Mouse (Mus musculus) MEL (cell line): ENCODE data around the gene Itpka. TPM values are rescaled to one million over a fixed set of nuclear protein-coding genes. Genes with fewer than 3 reads are reported as not detected.

Source experiments
- DNase-seq: peaks from one replicate; pipeline ENCODE4 v3.0.0; 2011; ENCODE audit warnings: low read depth, low spot score
- H3K27ac ChIP-seq: 2 replicates; pipeline ENCODE4 v1.5.1; 2012; ENCODE audit warnings: low read depth, mild to moderate bottlenecking, control low read depth, low read length, moderate library complexity; ENCODE audit not compliant: control insufficient read depth
- H3K27me3 ChIP-seq, 2 experiments: fragments of 150-350 bp in 1 of 2; sonication (generic) in 1 of 2; 2 replicates each; pipeline ENCODE4 v1.6.1; 2012; ENCODE audit warnings: low read length in 2 of 2, mild to moderate bottlenecking in 2 of 2, improper control_type of control experiment in 1 of 2, moderate library complexity in 1 of 2; ENCODE audit not compliant: insufficient read depth in 2 of 2, control insufficient read depth in 1 of 2
- H3K36me3 ChIP-seq, 2 experiments: 2 replicates each; pipeline ENCODE4 v1.6.1; 2012 to 2014; ENCODE audit warnings: low read length in 2 of 2, improper control_type of control experiment in 1 of 2, inconsistent platforms in 1 of 2, mild to moderate bottlenecking in 1 of 2; ENCODE audit not compliant: insufficient read depth in 2 of 2, control insufficient read depth in 1 of 2
- H3K4me1 ChIP-seq, 2 experiments: fragments of 150-350 bp in 1 of 2; sonication (generic) in 1 of 2; 2 replicates each; pipeline ENCODE4 v1.6.1; 2012; ENCODE audit warnings: low read length in 2 of 2, improper control_type of control experiment in 1 of 2, mild to moderate bottlenecking in 1 of 2; ENCODE audit not compliant: insufficient read depth in 2 of 2, control insufficient read depth in 1 of 2
- H3K4me3 ChIP-seq, 2 experiments: fragments of 150-350 bp in 1 of 2; sonication (generic) in 1 of 2; 2 replicates each; pipeline ENCODE4 v1.5.1; 2012; ENCODE audit warnings: low read depth in 2 of 2, low read length in 2 of 2, mild to moderate bottlenecking in 2 of 2, moderate library complexity in 2 of 2, control low read depth in 1 of 2, improper control_type of control experiment in 1 of 2; ENCODE audit not compliant: control insufficient read depth in 1 of 2, insufficient read depth in 1 of 2
- H3K79me2 ChIP-seq: 2 replicates; pipeline ENCODE4 v1.6.1; 2012; ENCODE audit warnings: mild to moderate bottlenecking, low read length, moderate library complexity; ENCODE audit not compliant: control insufficient read depth, poor library complexity, insufficient read depth
- H3K9ac ChIP-seq: 2 replicates; pipeline ENCODE4 v1.6.1; 2012; ENCODE audit warnings: low read depth, mild to moderate bottlenecking, control low read depth, low read length, moderate library complexity; ENCODE audit not compliant: control insufficient read depth, poor library complexity, severe bottlenecking
- H3K9me3 ChIP-seq: fragments of 150-350 bp; sonication (generic); replicated peaks from 2 replicates; pipeline ENCODE4 v1.6.1; 2012; ENCODE audit warnings: mild to moderate bottlenecking, low read length, improper control_type of control experiment, moderate library complexity; ENCODE audit not compliant: insufficient read depth
- BHLHE40 ChIP-seq: IDR thresholded peaks from 2 replicates; pipeline ENCODE4 v1.6.1; 2012; ENCODE audit warnings: low read depth, mild to moderate bottlenecking, inconsistent platforms, low read length, improper control_type of control experiment, borderline replicate concordance
- CHD1 ChIP-seq: IDR thresholded peaks from 2 replicates; pipeline ENCODE4 v1.6.1; 2012; ENCODE audit warnings: low read depth, mild to moderate bottlenecking, inconsistent platforms, low read length, improper control_type of control experiment
- CHD2 ChIP-seq: IDR thresholded peaks from 2 replicates; pipeline ENCODE4 v1.6.1; 2011; ENCODE audit warnings: low read length, improper control_type of control experiment
- CTCF ChIP-seq, 3 experiments: IDR thresholded peaks in 2 of 3; conservative IDR thresholded peaks in 1 of 3; 2 replicates each; pipeline ENCODE4 v1.5.1; 2011 to 2012; ENCODE audit warnings: low read length in 3 of 3, low read depth in 2 of 3, mild to moderate bottlenecking in 2 of 3, improper control_type of control experiment in 1 of 3, inconsistent platforms in 1 of 3, mixed read lengths in 1 of 3, moderate library complexity in 1 of 3; ENCODE audit not compliant: control insufficient read depth in 1 of 3, insufficient read depth in 1 of 3, poor library complexity in 1 of 3, severe bottlenecking in 1 of 3
- EP300 ChIP-seq, 2 experiments: IDR thresholded peaks; 2 replicates each; pipeline ENCODE4 v1.6.1; 2011; ENCODE audit warnings: improper control_type of control experiment in 2 of 2, low read length in 2 of 2, low read depth in 1 of 2, mild to moderate bottlenecking in 1 of 2
- ETS1 ChIP-seq: IDR thresholded peaks from 2 replicates; pipeline ENCODE4 v1.6.1; 2012; ENCODE audit warnings: low read depth, mild to moderate bottlenecking, inconsistent platforms, low read length, improper control_type of control experiment, moderate library complexity
- GABPA ChIP-seq: IDR thresholded peaks from 2 replicates; pipeline ENCODE4 v1.6.1; 2012; ENCODE audit warnings: low read depth, mild to moderate bottlenecking, inconsistent platforms, low read length, improper control_type of control experiment, moderate library complexity
- GATA1 ChIP-seq: IDR thresholded peaks from 2 replicates; pipeline ENCODE4 v1.6.1; 2011; ENCODE audit warnings: low read depth, low read length, improper control_type of control experiment
- KAT2A ChIP-seq: conservative IDR thresholded peaks from 2 replicates; pipeline ENCODE4 v1.6.1; 2012; ENCODE audit warnings: low read depth, low read length, improper control_type of control experiment, inconsistent platforms
- MAX ChIP-seq: IDR thresholded peaks from 2 replicates; pipeline ENCODE4 v1.6.1; 2011; ENCODE audit warnings: low read length, improper control_type of control experiment
- MAZ ChIP-seq: IDR thresholded peaks from 2 replicates; pipeline ENCODE4 v1.6.1; 2012; ENCODE audit warnings: low read depth, mild to moderate bottlenecking, inconsistent platforms, low read length, improper control_type of control experiment
- MEF2A ChIP-seq: IDR thresholded peaks from 2 replicates; pipeline ENCODE4 v1.6.1; 2014; ENCODE audit warnings: low read depth, mild to moderate bottlenecking, inconsistent platforms, low read length, improper control_type of control experiment; ENCODE audit not compliant: poor library complexity, insufficient replicate concordance, severe bottlenecking; ENCODE audit errors: extremely low read depth
- MYB ChIP-seq: IDR thresholded peaks from 2 replicates; pipeline ENCODE4 v1.6.1; 2011; ENCODE audit warnings: mild to moderate bottlenecking, low read depth, low read length, improper control_type of control experiment
- MYC ChIP-seq: IDR thresholded peaks from 2 replicates; pipeline ENCODE4 v1.6.1; 2011; ENCODE audit warnings: low read depth, mild to moderate bottlenecking, low read length, improper control_type of control experiment, moderate library complexity
- POLR2A ChIP-seq, 2 experiments: IDR thresholded peaks; 2 replicates each; pipeline ENCODE4 v1.6.1; 2011 to 2012; ENCODE audit warnings: low read length in 2 of 2, mild to moderate bottlenecking in 2 of 2, control low read depth in 1 of 2, improper control_type of control experiment in 1 of 2, low read depth in 1 of 2, moderate library complexity in 1 of 2; ENCODE audit not compliant: control insufficient read depth in 1 of 2, insufficient read depth in 1 of 2, poor library complexity in 1 of 2
- RCOR1 ChIP-seq: IDR thresholded peaks from 2 replicates; pipeline ENCODE4 v1.6.1; 2012; ENCODE audit warnings: low read depth, mild to moderate bottlenecking, inconsistent platforms, low read length, improper control_type of control experiment
- TAL1 ChIP-seq: IDR thresholded peaks from 2 replicates; pipeline ENCODE4 v1.6.1; 2012; ENCODE audit warnings: mild to moderate bottlenecking, inconsistent platforms, low read length, moderate library complexity, mixed read lengths
- TBP ChIP-seq: IDR thresholded peaks from 2 replicates; pipeline ENCODE4 v1.8.0; 2011; ENCODE audit warnings: low read depth, low read length, improper control_type of control experiment
- UBTF ChIP-seq: IDR thresholded peaks from 2 replicates; pipeline ENCODE4 v1.6.1; 2012; ENCODE audit warnings: low read depth, mild to moderate bottlenecking, inconsistent platforms, low read length, improper control_type of control experiment, moderate library complexity, borderline replicate concordance; ENCODE audit not compliant: insufficient read depth
- ZKSCAN1 ChIP-seq: IDR thresholded peaks from 2 replicates; pipeline ENCODE4 v1.6.1; 2012; ENCODE audit warnings: low read depth, mild to moderate bottlenecking, inconsistent platforms, low read length, improper control_type of control experiment, moderate library complexity
- ZMIZ1 ChIP-seq: IDR thresholded peaks from 2 replicates; pipeline ENCODE4 v1.6.1; 2012; ENCODE audit warnings: low read depth, mild to moderate bottlenecking, inconsistent platforms, low read length, improper control_type of control experiment, moderate library complexity
- ZNF384 ChIP-seq: IDR thresholded peaks from 2 replicates; pipeline ENCODE4 v1.6.1; 2012; ENCODE audit warnings: low read depth, mild to moderate bottlenecking, inconsistent platforms, low read length, improper control_type of control experiment
- polyA plus RNA-seq, 2 experiments: library from polyadenylated mRNA; stranded (reverse) in 1 of 2; unstranded in 1 of 2; fragments of >175 nt in 1 of 2; fragments of >200 nt in 1 of 2; gene quantifications; 2 replicates each; pipeline versions ENCODE4 v1.2.1 to v1.2.4; 2012; ENCODE audit warnings: low replicate concordance in 2 of 2, low read depth in 1 of 2; ENCODE audit not compliant: insufficient read length in 2 of 2, insufficient read depth in 1 of 2, missing spikeins in 1 of 2
- total RNA-seq: library from RNA; depleted of rRNA; stranded (reverse); fragments of 300-350 nt; gene quantifications from 2 replicates; pipeline ENCODE4 v1.2.3, GENCODE M21; 2012

The Itpka gene
- total and polyA plus RNA-seq, 3 experiments: 2.1 to 3.1 TPM; not detected in 1

GRCm38 (mm10) chr2:119762276-119762675 lies 20.1 kb downstream of the Itpka start:
- Histone ChIP-seq H3K27ac (no peak overlapping the region), H3K27me3 (no peaks in the 10 kb centered on the region), H3K9me3 (no peaks in the 10 kb centered on the region), H3K36me3 (no peaks in the 10 kb centered on the region), H3K4me1 (no peaks in the 10 kb centered on the region), H3K79me2 (no peaks in the 10 kb centered on the region), H3K9ac (no peak overlapping the region), H3K4me3 (no peak overlapping the region)
- no peak for DNase-seq
- no peak for TF ChIP-seq ZKSCAN1
- TF ChIP-seq CTCF (IDR thresholded peaks at IDR 0.05 in 2 of 3, conservative IDR thresholded peaks at IDR 0.05 in 1 of 3; ENCODE audit: control insufficient read depth in 1 of 3, insufficient read depth in 1 of 3, low read depth in 2 of 3, low read length in 3 of 3, poor library complexity in 1 of 3, severe bottlenecking in 1 of 3): no peak
- TF ChIP-seq MYB: no peak
- no peak for TF ChIP-seq BHLHE40
- TF ChIP-seq EP300 (IDR thresholded peaks at IDR 0.05; ENCODE audit: low read depth in 1 of 2, low read length in 2 of 2): no peak
- TF ChIP-seq UBTF: no peak
- TF ChIP-seq MAZ: no peak

GRCm38 (mm10) chr2:119763924-119764323 lies 21.8 kb downstream of the Itpka start:
- Histone ChIP-seq H3K4me3 (no peak overlapping the region), H3K79me2 (no peaks in the 10 kb centered on the region), H3K27me3 (no peaks in the 10 kb centered on the region), H3K4me1 (no peaks in the 10 kb centered on the region), H3K9me3 (no peaks in the 10 kb centered on the region), H3K36me3 (no peaks in the 10 kb centered on the region), H3K27ac (no peak overlapping the region), H3K9ac (no peak overlapping the region)
- DNase-seq: no peak
- TF ChIP-seq MYC (no peak), TAL1 (no peak), ZNF384 (no peak), TBP (no peak), ZKSCAN1 (no peak), UBTF (no peak), KAT2A (no peak), CHD1 (no peak), RCOR1 (no peak), ZMIZ1 (no peak), POLR2A (IDR thresholded peaks at IDR 0.05; ENCODE audit: control insufficient read depth in 1 of 2, insufficient read depth in 1 of 2, low read depth in 1 of 2, low read length in 2 of 2, poor library complexity in 1 of 2) (no peak), GABPA (no peak), ETS1 (no peak), CHD2 (no peak), GATA1 (no peak), MEF2A (no peak), MAX (no peak), MAZ (no peak)
